Mouse (Mus musculus): ENCODE measurements around the gene Abcc9.

Abcc9 gene

GRCm38 (mm10) chr6:142701652-142702637 is at the start of gene Abcc9:
TSS of gene Abcc9 (minus strand) at chr6:142702315.
- no peak for DNase-seq

GRCm38 (mm10) chr6:142751365-142751764 is 49.2 kb upstream of the Abcc9 start:
- peak in 1 of 2 experiments; percentile 25 for DNase-seq

- DNase-seq, result no peak
Measured at GRCm38 (mm10) chr6:142748057-142748708, 46.1 kb upstream of the Abcc9 start.

- no peak for DNase-seq
Measured at GRCm38 (mm10) chr6:142747165-142747564, 45.0 kb upstream of the Abcc9 start.

- no peak for DNase-seq
Measured at GRCm38 (mm10) chr6:142746765-142747164, 44.6 kb upstream of the Abcc9 start.

DNA sequence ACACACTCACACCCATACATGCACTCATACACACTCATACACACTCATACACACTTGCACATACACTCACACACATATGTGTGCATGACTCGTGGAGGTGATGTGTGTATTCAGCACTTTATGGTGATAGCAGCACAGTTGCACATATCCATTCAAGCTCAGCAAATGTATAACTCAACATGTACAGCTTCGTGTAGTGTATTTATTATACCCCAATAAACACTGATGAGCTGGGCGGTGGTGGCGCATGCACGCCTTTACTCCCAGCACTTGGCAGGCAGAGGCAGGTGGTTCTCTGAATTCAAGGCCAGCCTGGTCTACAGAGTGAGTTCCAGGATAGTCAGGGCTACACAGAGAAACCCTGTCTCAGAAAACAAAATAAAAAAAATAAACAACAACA is 43.4 kb upstream of the Abcc9 start:
- DNase-seq, result no peak

- no peak for DNase-seq
Measured at GRCm38 (mm10) chr6:142743193-142743592, 41.1 kb upstream of the Abcc9 start.

GRCm38 (mm10) chr6:142741763-142742162 is 39.6 kb upstream of the Abcc9 start:
- DNase-seq, result no peak

DNA sequence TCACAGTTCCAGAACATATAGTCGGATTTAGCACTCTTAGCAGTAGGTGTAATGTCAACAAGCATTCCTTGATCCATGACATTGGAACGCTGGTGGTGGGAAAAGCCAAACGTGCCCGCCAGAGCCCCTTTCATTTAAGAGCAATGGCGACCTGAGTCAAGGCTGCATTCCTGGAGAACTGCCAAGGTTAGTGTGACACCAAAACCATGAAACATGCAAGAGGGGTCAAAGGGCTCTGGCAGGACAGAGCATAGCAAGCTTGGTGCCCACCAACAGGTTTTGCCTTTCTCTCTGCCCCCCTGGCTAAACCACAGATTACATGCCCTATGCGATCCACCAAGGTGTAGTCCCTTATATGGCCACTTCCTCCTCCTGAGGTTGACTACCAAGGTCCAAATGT is 36.5 kb upstream of the Abcc9 start:
- no peak for DNase-seq

- no peak for DNase-seq
Measured at GRCm38 (mm10) chr6:142738225-142738624, 36.1 kb upstream of the Abcc9 start.

DNA sequence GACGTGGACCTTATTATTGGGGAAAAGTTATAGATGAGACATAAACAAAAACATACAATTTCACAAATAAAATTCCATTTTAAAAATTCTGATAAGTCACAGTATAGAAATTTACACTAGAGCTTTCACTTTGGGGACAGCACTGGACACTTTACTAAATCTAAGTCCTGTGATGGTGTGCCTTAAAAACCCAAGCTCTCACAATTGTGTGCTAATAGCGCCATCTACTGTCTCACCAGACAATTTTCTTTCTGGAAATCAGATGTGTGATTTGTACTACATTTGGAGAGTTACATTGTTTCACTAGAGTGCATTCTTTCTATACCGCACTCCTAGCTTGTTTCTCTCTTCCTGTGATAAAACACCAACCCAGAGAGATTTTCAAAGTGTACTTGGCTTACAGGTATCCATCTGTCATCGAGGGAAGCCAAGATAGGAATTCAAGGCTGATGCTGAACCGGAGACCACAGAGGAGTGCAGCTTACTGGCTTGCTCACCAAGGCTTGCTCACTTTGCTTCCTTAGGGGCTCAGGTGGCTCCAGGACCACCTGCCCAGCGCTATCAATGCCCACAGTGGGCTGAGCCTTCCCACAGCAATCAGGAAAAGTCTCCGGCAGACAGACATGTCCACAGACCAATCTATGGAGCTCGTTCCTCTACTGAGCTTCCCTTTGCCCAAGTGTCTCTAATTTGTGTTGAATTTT is 33.3 kb upstream of the Abcc9 start:
- peak in 1 of 2 experiments; percentile 26 for DNase-seq

- no peak for DNase-seq
Measured at GRCm38 (mm10) chr6:142732567-142733290, 30.6 kb upstream of the Abcc9 start.

DNA sequence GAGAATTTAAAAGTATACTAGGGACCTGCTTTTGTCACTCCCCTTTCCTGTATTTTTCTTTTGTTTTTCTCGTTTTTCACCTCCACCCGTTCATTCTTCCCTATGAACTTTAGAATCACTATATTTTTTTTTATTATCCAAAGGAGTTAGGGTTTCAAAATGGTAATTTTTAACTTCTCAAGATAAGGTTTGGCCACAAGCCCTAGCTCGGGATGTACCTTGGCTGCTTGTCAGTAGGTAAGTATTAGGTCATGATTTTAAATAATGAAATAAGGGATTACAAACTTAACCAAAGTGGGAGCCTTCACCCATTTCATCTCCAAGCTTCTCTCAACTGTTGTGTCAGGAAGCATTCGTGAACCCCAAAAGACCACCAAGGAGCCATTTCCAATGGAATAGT is 23.9 kb upstream of the Abcc9 start:
- no peak for DNase-seq

DNA sequence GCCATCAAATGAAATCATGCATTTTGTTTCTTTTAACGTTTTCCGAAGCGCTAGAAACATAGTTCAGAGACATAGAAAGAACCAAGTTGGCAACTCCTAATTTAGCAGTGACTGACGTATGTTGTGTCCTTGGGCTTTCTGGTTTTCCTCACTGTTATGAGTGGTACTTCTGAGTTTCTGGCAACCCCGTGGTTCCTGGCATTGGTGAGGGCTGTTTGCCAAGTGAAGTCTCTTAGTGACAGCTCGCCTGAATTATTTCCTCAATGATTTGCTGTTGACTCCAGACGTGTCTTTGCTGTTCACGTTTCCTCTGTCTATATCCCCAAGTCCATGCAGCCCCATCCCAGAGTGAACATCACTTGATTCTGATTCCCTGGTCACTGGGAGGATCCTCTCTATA is 19.6 kb upstream of the Abcc9 start:
- no peak for DNase-seq

DNA sequence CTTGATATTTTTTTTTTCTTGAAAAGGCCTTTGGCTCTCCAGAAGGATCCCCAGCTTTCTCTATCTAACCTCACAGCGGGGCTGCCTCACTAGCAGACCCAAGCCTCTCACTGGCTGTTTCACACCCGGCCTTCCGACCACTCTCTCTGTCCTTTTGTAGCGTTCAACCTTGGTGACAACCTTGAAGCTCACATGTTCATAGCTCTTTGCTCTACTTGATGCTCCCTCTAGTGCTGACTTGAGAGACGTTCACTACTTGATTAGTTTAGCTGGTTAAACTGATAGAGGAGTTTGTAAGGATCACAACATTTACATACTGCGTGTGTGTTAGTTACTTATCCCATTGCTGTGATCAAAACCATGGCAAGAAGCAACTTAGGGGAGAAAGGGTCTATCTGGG is 18.5 kb upstream of the Abcc9 start:
- no peak for DNase-seq

DNA sequence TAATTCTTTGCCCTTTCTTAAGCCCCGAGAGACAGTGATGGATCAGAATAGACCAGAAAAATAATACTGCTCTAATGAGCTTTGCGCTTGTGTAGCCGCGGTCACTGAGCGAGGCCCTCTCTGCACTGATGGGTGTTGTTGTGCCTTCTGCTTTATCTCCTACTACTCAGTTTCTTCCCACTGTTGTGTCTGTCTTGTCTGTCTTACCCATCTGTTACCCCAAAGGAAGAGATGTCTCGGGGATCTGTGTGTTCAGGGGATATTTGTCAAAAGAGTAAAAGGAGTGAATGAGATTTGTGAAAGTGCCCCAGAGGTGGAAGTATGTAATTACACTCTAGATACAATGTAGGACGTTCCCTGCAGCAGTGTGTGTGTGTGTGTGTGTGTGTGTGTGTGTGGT is 16.1 kb upstream of the Abcc9 start:
- DNase-seq, result no peak

DNA sequence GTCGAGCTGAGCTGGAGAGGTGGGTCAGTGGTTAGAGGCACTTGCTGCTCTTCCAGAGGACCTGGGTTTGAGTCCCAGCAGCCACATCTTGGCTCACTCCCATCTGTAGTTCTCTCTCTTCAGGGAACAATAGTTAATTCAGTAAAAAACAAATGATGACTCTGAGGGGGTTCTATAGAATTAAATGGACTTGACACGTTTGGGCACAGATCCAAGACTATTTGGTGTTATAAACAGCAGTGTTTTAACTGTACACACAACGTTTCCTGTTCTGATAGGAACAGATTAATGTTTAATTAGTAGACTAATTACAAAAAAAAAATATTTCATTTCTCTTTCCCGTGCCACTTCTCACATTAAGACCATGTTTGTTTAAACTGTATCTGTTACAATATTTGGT is 15.1 kb upstream of the Abcc9 start:
- DNase-seq, result no peak

DNA sequence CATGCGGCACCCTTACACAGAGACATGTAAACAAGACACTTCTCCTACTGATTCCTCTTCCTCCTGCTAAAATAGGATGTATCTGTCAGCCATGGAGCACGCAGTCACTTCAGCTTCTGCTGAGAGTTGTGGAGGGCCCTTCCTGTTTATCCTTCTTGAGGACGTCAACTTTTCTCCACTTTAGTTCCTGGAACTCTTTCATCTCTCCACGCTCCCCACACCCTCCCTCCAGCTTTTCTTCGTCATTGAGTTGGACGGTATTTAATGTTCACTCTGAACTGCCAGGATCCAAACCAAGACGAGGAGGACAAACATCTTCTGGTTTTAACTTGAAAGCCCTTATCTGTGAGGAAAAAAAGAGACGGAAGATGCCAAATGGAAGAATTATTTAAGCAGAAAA is 12.9 kb upstream of the Abcc9 start:
- no peak for DNase-seq

- DNase-seq, result no peak
Measured at GRCm38 (mm10) chr6:142711106-142711505, 9.0 kb upstream of the Abcc9 start.

DNA sequence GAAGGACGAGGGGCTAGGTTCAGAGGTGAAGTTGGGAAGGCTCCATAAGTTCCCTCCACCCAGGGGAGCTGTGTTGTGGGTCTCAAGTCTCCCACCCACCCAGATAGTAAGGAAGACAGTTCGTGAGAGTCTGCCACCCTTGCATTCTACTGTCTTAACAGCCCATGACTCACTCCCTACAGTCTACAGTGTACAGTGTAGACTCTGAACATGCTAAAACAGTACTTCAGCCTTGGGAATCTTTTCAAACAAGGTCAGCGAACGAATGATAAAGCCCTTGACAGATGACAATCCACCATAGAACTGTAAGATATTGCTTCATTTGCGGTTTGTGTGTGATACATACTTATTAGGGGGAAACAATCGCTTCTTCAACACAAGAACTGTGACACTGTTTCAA is 8.6 kb upstream of the Abcc9 start:
- DNase-seq, result no peak

DNA sequence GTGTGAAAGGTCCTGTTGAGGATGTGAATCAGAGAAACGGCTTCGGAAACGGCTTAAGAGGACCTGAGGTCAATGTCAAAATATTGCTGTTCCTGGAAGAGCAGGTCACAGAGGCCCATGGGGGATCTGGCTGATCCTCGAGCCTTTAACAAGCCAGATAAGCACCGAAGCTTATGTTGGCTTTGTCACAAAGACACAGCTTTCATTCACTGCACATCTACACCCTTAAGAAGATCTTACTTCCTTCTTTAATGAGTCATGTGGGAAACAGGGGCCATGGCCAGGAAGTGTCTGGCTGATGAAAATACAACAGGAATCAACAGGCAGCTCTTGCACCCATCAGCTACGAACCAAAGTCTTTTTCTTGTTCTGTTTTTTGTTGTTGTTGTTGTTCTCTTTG is 6.3 kb upstream of the Abcc9 start:
- DNase-seq, result no peak

DNA sequence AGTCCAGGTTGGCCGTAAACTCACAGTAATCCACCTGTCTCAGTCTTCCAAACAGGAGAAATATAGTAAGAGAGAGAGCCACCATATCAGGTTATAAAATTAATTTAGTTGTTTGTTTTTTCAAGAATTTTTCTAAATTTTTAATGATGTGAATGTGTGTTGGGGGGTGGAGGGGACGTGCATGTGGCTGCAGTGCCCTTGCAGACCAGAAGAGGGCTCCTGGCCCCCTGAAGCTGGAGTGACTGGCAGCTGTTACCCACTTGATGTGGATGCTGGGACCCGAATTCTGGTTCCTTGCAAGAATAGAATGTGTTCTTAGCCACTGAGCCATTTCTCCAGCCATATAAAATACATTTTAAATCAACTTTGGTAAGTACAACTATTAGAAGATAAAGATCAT is 4.6 kb upstream of the Abcc9 start:
- no peak for DNase-seq

GRCm38 (mm10) chr6:142703441-142703930 is 1.4 kb upstream of the Abcc9 start:
- DNase-seq, result no peak
